Mouse (Mus musculus) left cerebral cortex, postnatal 4 days (tissue): ENCODE measurements around the gene Dhrs7b. TPM values are rescaled to one million over a fixed set of nuclear protein-coding genes. Genes with fewer than 3 reads are reported as not detected.
"Not testable (repeated sequence)": the region's sequence is repeated elsewhere in the genome, so short reads cannot be mapped to it uniquely, and the experiment has no call there.

Experiments used
- DNase-seq: peaks from one replicate; pipeline ENCODE4 v3.0.0-alpha.2; 2022
- intact Hi-C: fragments of 180-260 bp; cut with DNase I; formaldehyde crosslinking; loops from one replicate; pipeline ENCODE4 v1.15.1; 2025
- total RNA-seq, 2 experiments: library from RNA; stranded (reverse); gene quantifications; 2 replicates each; pipeline ENCODE4 v1.2.3; 2021

Dhrs7b gene
- 10 to 100 TPM; 23.5 to 23.6 TPM for total RNA-seq

- intact Hi-C loops: no loop called here
- peak; percentile 77 for DNase-seq
Observed at GRCm38 (mm10) chr11:60830433-60831052, at the start of gene Dhrs7b. Gene Dhrs7b, plus strand, starts transcription at chr11:60830631.

GRCm38 (mm10) chr11:60784179-60784922, 46.1 kb upstream of the Dhrs7b start:
- no peak for DNase-seq
- intact Hi-C loops: no loop called here

- intact Hi-C loops: no loop called here
- DNase-seq: no peak
Observed at GRCm38 (mm10) chr11:60787595-60787994, 42.8 kb upstream of the Dhrs7b start.

GRCm38 (mm10) chr11:60790472-60790871, 40.0 kb upstream of the Dhrs7b start:
- intact Hi-C loops: no loop called here
- no peak for DNase-seq

GRCm38 (mm10) chr11:60796342-60796741, 34.1 kb upstream of the Dhrs7b start:
- intact Hi-C loops: no loop called here
- no peak for DNase-seq

GRCm38 (mm10) chr11:60799977-60800376, 30.5 kb upstream of the Dhrs7b start:
- intact Hi-C loops: no loop called here
- no peak for DNase-seq

GRCm38 (mm10) chr11:60800892-60801291, 29.5 kb upstream of the Dhrs7b start:
- DNase-seq: no peak
- intact Hi-C loops: no loop called here

GRCm38 (mm10) chr11:60808286-60809070, 22.0 kb upstream of the Dhrs7b start:
- intact Hi-C loops: no loop called here
- peak; percentile 40 for DNase-seq

GRCm38 (mm10) chr11:60809546-60809945, 20.9 kb upstream of the Dhrs7b start:
- no peak for DNase-seq

GRCm38 (mm10) chr11:60810046-60810965, 20.1 kb upstream of the Dhrs7b start:
- no peak for DNase-seq
- intact Hi-C loops: no loop called here

More at GRCm38 (mm10) chr11:60809546-60809945, 20.9 kb upstream of the Dhrs7b start:
- intact Hi-C loops: no loop called here

- intact Hi-C loops: no loop called here
- peak; percentile 95 for DNase-seq
Observed at GRCm38 (mm10) chr11:60811054-60811460, 19.4 kb upstream of the Dhrs7b start.

GRCm38 (mm10) chr11:60811618-60812017, 18.8 kb upstream of the Dhrs7b start, which contains the start of gene Shmt1:
Gene Shmt1, minus strand, starts transcription at chr11:60811718.
- intact Hi-C loops: not testable (repeated sequence)

GRCm38 (mm10) chr11:60816398-60816797, 14.0 kb upstream of the Dhrs7b start:
- intact Hi-C loops: no loop called here
- DNase-seq: no peak

More at GRCm38 (mm10) chr11:60811618-60812017, 18.8 kb upstream of the Dhrs7b start, which contains the start of gene Shmt1:
- DNase-seq: not testable (repeated sequence)

GRCm38 (mm10) chr11:60823771-60824170, 6.7 kb upstream of the Dhrs7b start:
- no peak for DNase-seq
- intact Hi-C loops: no loop called here

GRCm38 (mm10) chr11:60825191-60825590, 5.2 kb upstream of the Dhrs7b start:
- intact Hi-C loops: no loop called here
- DNase-seq: no peak

GRCm38 (mm10) chr11:60826700-60827099, 3.7 kb upstream of the Dhrs7b start:
- no peak for DNase-seq
- intact Hi-C loops: no loop called here

- intact Hi-C loops: no loop called here
- DNase-seq: no peak
Observed at GRCm38 (mm10) chr11:60827241-60827945, 3.0 kb upstream of the Dhrs7b start.

- no peak for DNase-seq
- intact Hi-C loops: no loop called here
Observed at GRCm38 (mm10) chr11:60828903-60829302, 1.5 kb upstream of the Dhrs7b start.

- DNase-seq: no peak
- intact Hi-C loops: no loop called here
Observed at GRCm38 (mm10) chr11:60836897-60837296, 6.5 kb downstream of the Dhrs7b start.
